Mouse (Mus musculus) midbrain, embryonic 12.5 days (tissue): ENCODE data around the gene Crim1. TPM values are rescaled to one million over a fixed set of nuclear protein-coding genes. Genes with fewer than 3 reads are reported as not detected.

Source experiments
- ATAC-seq: fragments of 200-750 bp; cut with Nextera tagmentation; 2 replicates; pipeline ENCODE4 v1.8.0; 2017; ENCODE audit warnings: low read depth, moderate TSS enrichment, moderate library complexity; ENCODE audit not compliant: low FRiP score
- H3K27ac ChIP-seq: fragments of 300-500 bp; sonication (generic); replicated peaks from 2 replicates; pipeline ENCODE4 v1.5.1; 2016; ENCODE audit warnings: mild to moderate bottlenecking
- H3K27me3 ChIP-seq: fragments of 300-500 bp; sonication (generic); 2 replicates; pipeline ENCODE4 v1.6.1; 2016; ENCODE audit warnings: mild to moderate bottlenecking
- H3K36me3 ChIP-seq: fragments of 300-500 bp; sonication (generic); 2 replicates; pipeline ENCODE4 v1.6.1; 2016
- H3K4me1 ChIP-seq: fragments of 300-500 bp; sonication (generic); 2 replicates; pipeline ENCODE4 v1.6.1; 2016
- H3K4me2 ChIP-seq: fragments of 300-500 bp; sonication (generic); replicated peaks from 2 replicates; pipeline ENCODE4 v1.6.1; 2016; ENCODE audit warnings: mild to moderate bottlenecking, moderate library complexity
- H3K4me3 ChIP-seq: fragments of 300-500 bp; sonication (generic); 2 replicates; pipeline ENCODE4 v1.5.1; 2016; ENCODE audit warnings: mild to moderate bottlenecking
- H3K9ac ChIP-seq: fragments of 300-500 bp; sonication (generic); replicated peaks from 2 replicates; pipeline ENCODE4 v1.6.1; 2016; ENCODE audit warnings: mild to moderate bottlenecking, moderate library complexity
- H3K9me3 ChIP-seq: fragments of 300-500 bp; sonication (generic); 2 replicates; pipeline ENCODE4 v1.6.1; 2016; ENCODE audit warnings: mild to moderate bottlenecking
- WGBS: fragments of 180-500 bp; shearing (Covaris S2); methylation state at CpG from one replicate; pipeline ENCODE4 v1.1.7; 2016; 5-methylcytosine and 5-hydroxymethylcytosine counted together
- polyA plus RNA-seq: library from polyadenylated mRNA; unstranded; fragments of >200 nt; fragmentation: Nextera tagmentation; extraction: Ambion mirVana; gene quantifications from 2 replicates; pipeline ENCODE4 v1.2.1, GENCODE M21; 2016

Gene Crim1
- polyA plus RNA-seq, 1 experiment from 2014 or later = 6.2 TPM

DNA sequence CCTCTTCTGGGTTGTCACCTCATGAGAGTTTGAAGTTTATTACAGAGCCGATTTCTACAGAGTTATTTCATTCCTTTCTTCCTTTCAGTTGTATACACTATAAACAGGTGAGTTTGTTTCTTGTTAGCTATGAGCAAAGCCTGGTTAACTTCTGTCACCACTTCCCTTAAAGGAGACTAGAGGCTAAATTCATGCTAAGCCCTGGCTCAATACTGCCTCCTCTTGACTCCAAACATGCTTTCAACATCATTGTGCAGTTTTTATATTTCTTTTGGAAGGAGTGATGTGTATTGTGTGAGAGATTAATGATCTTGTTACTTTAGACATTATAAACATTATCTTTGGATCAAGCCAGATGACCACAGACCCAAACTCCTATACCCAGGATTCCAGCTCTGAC lies 170.4 kb downstream of the Crim1 start:
- Histone ChIP-seq H3K36me3 (peaks cover 43% of the 10 kb centered on the region), H3K27ac (no peak overlapping the region), H3K9ac (no peak overlapping the region), H3K4me2 (no peak overlapping the region), H3K9me3 (no peaks in the 10 kb centered on the region), H3K4me3 (no peak overlapping the region), H3K27me3 (no peaks in the 10 kb centered on the region), H3K4me1 (no peaks in the 10 kb centered on the region)
- ATAC-seq = no peak
- 94% methylated on average over 1 of the region's 1 CpGs for WGBS

- H3K4me3 ChIP-seq = no peak overlapping the region
- H3K27ac ChIP-seq = no peak overlapping the region
- H3K4me1 ChIP-seq = no peaks in the 10 kb centered on the region
- ATAC-seq = no peak
- H3K9me3 ChIP-seq = no peaks in the 10 kb centered on the region
- 89% methylated on average over 6 of the region's 6 CpGs for WGBS
- H3K4me2 ChIP-seq = no peak overlapping the region
- no peak overlapping the region for H3K9ac ChIP-seq
- H3K27me3 ChIP-seq = no peaks in the 10 kb centered on the region
- peaks cover 40% of the 10 kb centered on the region for H3K36me3 ChIP-seq
Measured at GRCm38 (mm10) chr17:78373174-78373573, 173.1 kb downstream of the Crim1 start.

DNA sequence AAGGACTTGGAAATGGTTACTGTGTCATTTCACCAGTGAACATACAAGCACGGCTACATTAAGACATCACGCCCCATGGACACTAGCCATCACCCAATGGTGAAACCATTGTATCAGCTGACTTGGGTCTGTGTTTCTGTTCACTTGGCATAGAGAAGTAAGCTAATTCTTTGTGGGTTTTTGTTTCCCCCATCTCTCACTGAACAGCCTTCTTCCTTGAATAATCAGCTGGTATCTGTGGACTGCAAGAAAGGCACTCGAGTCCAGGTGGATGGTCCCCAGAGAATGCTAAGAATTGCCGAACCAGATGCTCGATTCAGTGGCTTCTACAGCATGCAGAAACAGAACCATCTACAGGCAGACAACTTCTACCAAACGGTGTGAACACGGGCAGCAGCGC lies 173.8 kb downstream of the Crim1 start:
- Histone ChIP-seq H3K36me3 (peaks cover 44% of the 10 kb centered on the region), H3K9ac (no peak overlapping the region), H3K4me1 (no peaks in the 10 kb centered on the region), H3K27ac (no peak overlapping the region), H3K4me3 (no peak overlapping the region), H3K27me3 (no peaks in the 10 kb centered on the region), H3K4me2 (no peak overlapping the region), H3K9me3 (no peaks in the 10 kb centered on the region)
- 94% methylated on average over 8 of the region's 8 CpGs for WGBS
- ATAC-seq = no peak

DNA sequence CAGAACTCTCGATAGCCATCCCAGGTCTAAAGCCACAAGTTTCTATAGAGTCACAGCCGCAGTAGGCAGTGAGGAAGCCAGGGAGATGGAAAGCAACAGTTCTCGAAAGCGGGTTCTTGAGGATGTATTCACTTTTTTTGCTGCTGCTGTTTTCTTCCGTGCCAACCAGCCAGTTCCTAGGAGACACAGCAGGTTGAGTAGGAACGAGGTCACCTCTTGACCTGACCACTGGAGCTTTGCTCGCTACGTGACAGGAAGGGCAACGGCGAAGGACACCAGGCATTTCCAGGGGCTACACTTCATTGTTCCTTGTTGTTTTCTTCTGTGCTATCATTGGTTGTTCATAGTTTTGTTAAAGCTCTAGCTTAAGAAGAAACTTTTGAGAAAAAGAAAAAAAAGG lies 174.7 kb downstream of the Crim1 start:
- WGBS = 46% methylated on average over 10 of the region's 10 CpGs
- H3K4me1 ChIP-seq = no peaks in the 10 kb centered on the region
- H3K27me3 ChIP-seq = no peaks in the 10 kb centered on the region
- no peak overlapping the region for H3K4me2 ChIP-seq
- no peaks in the 10 kb centered on the region for H3K9me3 ChIP-seq
- peaks cover 37% of the 10 kb centered on the region for H3K36me3 ChIP-seq
- H3K9ac ChIP-seq = no peak overlapping the region
- H3K4me3 ChIP-seq = no peak overlapping the region
- no peak for ATAC-seq
- H3K27ac ChIP-seq = no peak overlapping the region

GRCm38 (mm10) chr17:78376587-78376986 lies 176.5 kb downstream of the Crim1 start:
- Histone ChIP-seq H3K9ac (no peak overlapping the region), H3K4me1 (no peaks in the 10 kb centered on the region), H3K36me3 (peaks cover 28% of the 10 kb centered on the region), H3K9me3 (no peaks in the 10 kb centered on the region), H3K27me3 (no peaks in the 10 kb centered on the region), H3K4me3 (no peak overlapping the region), H3K4me2 (no peak overlapping the region), H3K27ac (no peak overlapping the region)
- WGBS = 79% methylated on average over 8 of the region's 8 CpGs
- ATAC-seq = no peak

- WGBS = 91% methylated on average over 8 of the region's 8 CpGs
- Histone ChIP-seq H3K9me3 (no peaks in the 10 kb centered on the region), H3K4me1 (no peaks in the 10 kb centered on the region)
Measured at GRCm38 (mm10) chr17:78379079-78379729, 179.2 kb downstream of the Crim1 start.

GRCm38 (mm10) chr17:78379730-78380245 lies 179.7 kb downstream of the Crim1 start:
- no peaks in the 10 kb centered on the region for H3K4me1 ChIP-seq
- no peak overlapping the region for H3K4me3 ChIP-seq
- peaks cover 19% of the 10 kb centered on the region; the same call in 1 of the 2 replicates for H3K36me3 ChIP-seq
- H3K4me2 ChIP-seq = no peak overlapping the region
- 89% methylated on average over 11 of the region's 11 CpGs for WGBS
- H3K27ac ChIP-seq = no peak overlapping the region
- no peaks in the 10 kb centered on the region for H3K27me3 ChIP-seq
- no peak overlapping the region for H3K9ac ChIP-seq
- H3K9me3 ChIP-seq = no peaks in the 10 kb centered on the region
- ATAC-seq = no peak

More at GRCm38 (mm10) chr17:78379079-78379729, 179.2 kb downstream of the Crim1 start:
- Histone ChIP-seq H3K4me3 (no peak overlapping the region), H3K9ac (no peak overlapping the region), H3K27ac (no peak overlapping the region), H3K36me3 (peaks cover 20% of the 10 kb centered on the region), H3K27me3 (no peaks in the 10 kb centered on the region), H3K4me2 (no peak overlapping the region)
- no peak for ATAC-seq

DNA sequence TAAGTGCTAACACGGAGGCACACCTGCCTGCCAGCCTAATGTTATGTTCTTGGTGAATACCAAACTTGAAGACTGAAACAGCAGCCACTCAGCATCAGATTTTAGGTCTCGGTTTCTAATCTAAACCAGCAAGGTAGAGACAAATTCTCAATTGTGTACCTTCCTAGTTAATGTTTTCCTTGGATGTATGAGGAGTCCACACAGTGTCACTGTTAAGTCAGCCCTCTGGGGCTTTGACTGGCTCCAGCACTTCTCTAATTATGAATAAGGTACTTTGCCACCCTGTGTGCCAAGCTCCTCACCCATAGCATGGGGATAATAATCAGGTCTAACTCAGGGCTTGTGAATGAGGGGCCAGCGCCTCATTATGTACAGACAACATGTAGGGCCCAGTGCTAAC lies 182.3 kb downstream of the Crim1 start:
- WGBS = 96% methylated on average over 3 of the region's 3 CpGs
- Histone ChIP-seq H3K27me3 (no peaks in the 10 kb centered on the region), H3K27ac (no peak overlapping the region), H3K4me2 (no peak overlapping the region), H3K9me3 (no peaks in the 10 kb centered on the region), H3K9ac (no peak overlapping the region), H3K4me3 (no peak overlapping the region), H3K4me1 (no peaks in the 10 kb centered on the region), H3K36me3 (peaks cover 21% of the 10 kb centered on the region; the same call in 1 of the 2 replicates)
- no peak for ATAC-seq

DNA sequence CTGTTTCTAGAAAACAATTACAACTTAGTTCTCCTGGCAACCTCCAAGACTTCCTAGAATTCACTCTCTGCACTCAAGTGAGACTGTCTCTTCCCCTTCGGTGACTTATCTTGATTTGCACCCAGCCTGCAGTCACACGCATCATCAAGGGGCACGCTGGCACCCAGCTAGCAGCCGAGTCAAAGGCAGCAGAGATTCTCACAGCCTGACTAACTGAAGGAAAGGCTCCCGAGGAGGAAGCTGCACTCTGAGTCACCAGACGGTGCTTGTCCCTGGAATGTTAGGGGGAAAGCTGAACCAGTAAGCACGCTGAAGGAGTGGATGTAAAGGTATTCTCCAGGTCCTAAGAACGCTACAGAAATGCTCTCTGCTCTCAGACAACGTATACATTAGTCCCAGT lies 187.6 kb downstream of the Crim1 start:
- Histone ChIP-seq H3K9me3 (no peaks in the 10 kb centered on the region), H3K4me2 (no peak overlapping the region), H3K27me3 (no peaks in the 10 kb centered on the region), H3K4me1 (no peaks in the 10 kb centered on the region), H3K4me3 (no peak overlapping the region), H3K36me3 (0 out of 2 replicates have a peak, but pooled peaks cover 2% of the 10 kb centered on the region), H3K27ac (no peak overlapping the region), H3K9ac (no peak overlapping the region)
- 86% methylated on average over 9 of the region's 9 CpGs for WGBS
- ATAC-seq = no peak

- no peaks in the 10 kb centered on the region for H3K4me1 ChIP-seq
- no peak overlapping the region for H3K4me3 ChIP-seq
- H3K36me3 ChIP-seq = 0 out of 2 replicates have a peak, but pooled peaks cover 2% of the 10 kb centered on the region
- no peak for ATAC-seq
- H3K9ac ChIP-seq = no peak overlapping the region
- 91% methylated on average over 9 of the region's 9 CpGs for WGBS
- no peak overlapping the region for H3K27ac ChIP-seq
- no peak overlapping the region for H3K4me2 ChIP-seq
- H3K27me3 ChIP-seq = no peaks in the 10 kb centered on the region
- H3K9me3 ChIP-seq = no peaks in the 10 kb centered on the region
Measured at GRCm38 (mm10) chr17:78388101-78388847, 188.2 kb downstream of the Crim1 start.

DNA sequence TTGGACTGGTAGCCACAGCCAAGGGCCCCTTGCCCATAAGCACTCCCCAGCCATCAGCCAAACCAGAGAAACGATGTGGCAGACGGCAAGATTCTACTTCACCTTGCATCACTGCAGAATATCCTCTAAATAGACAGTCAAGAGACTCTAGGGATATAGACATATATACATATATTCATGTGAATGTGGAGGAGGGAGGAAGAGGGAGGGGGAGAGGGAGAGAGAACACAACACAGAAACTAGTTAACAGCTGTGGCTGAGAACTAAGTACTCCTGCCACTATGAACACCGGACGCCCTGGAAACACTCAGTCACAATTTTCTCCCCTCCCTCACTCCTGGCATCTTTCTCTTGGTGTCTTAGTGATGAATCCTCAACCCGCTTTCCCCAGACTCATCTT lies 189.5 kb downstream of the Crim1 start:
- WGBS = 95% methylated on average over 5 of the region's 5 CpGs
- Histone ChIP-seq H3K4me3 (no peak overlapping the region), H3K27ac (no peak overlapping the region)

GRCm38 (mm10) chr17:78392401-78393087 lies 192.5 kb downstream of the Crim1 start:
- Histone ChIP-seq H3K4me2 (no peak overlapping the region), H3K27me3 (no peaks in the 10 kb centered on the region), H3K9me3 (no peaks in the 10 kb centered on the region), H3K4me1 (no peaks in the 10 kb centered on the region), H3K9ac (no peak overlapping the region), H3K4me3 (no peak overlapping the region), H3K27ac (no peak overlapping the region), H3K36me3 (0 out of 2 replicates have a peak, but pooled peaks cover 4% of the 10 kb centered on the region)
- 87% methylated on average over 9 of the region's 9 CpGs for WGBS
- no peak for ATAC-seq

More for the DNA sequence above, 189.5 kb downstream of the Crim1 start:
- ATAC-seq = no peak
- Histone ChIP-seq H3K27me3 (no peaks in the 10 kb centered on the region), H3K4me2 (no peak overlapping the region), H3K36me3 (0 out of 2 replicates have a peak, but pooled peaks cover 2% of the 10 kb centered on the region), H3K9ac (no peak overlapping the region), H3K9me3 (no peaks in the 10 kb centered on the region), H3K4me1 (no peaks in the 10 kb centered on the region)
